Comparison of ENCODE assay signal across 8 mouse cellular contexts in the genomic region with DNA sequence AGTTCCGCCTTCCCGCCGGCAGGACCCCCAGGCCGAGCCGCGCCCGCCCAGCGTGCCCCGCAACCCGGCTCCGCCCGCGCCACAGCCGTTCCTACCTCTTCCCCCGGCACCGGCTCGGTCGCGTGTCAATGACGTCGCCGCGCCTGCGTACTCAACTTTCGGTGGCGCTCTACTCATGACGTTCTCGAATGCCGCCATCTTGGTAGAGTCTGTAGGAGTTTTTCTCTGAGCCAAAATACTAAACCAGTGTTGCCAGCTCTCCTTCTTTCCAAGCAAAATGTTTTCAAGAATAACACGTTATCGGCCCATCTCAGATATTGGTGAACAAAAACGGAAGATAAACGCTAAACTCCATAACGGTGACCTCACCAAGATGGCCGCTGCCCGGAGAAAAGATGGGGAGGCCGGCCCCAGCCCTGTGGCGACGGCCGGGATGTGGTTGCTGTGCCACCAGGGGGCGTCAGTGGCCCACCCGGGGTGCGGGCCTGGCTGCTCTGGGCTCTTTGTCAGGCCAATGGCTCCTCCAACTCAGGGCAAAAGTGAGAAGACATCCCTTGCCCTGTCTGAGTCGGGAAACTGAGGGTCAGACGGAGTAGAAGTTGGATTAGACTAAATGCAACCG. TPM values are rescaled to one million over a fixed set of nuclear protein-coding genes. Genes with fewer than 3 reads are reported as not detected.
A peak's percentile ranks its signal among the peaks of the same experiment; 100 is the strongest.
DNase-seq lines count a peak whose midpoint lies in the region; ATAC-seq and TF ChIP-seq lines count a peak whose summit lies in the region.

Gene Ccdc124, minus strand, starts transcription at position 572 of the 622 bp plus-strand sequence.

- dilution Hi-C loops in CH12.LX (cut with MboI; ENCODE audit: extremely low pct_ligation_motif_present, extremely low pct_unique_long_range_greater_than_20kb, low sequenced_read_pairs): no loop called here

- H3K4me2 ChIP-seq in CH12.LX (ENCODE audit: insufficient read depth, low read depth, poor library complexity, severe bottlenecking): peak within 1 kb of the TSS; percentile 52
- peak within 1 kb of the TSS; percentile 93 for H3K4me2 ChIP-seq in forebrain, embryonic 13.5 days
- peak within 1 kb of the TSS; percentile 98 for H3K4me2 ChIP-seq in liver, postnatal 0 days (ENCODE audit: low read depth, low read length)
- H3K4me2 ChIP-seq in neural tube, embryonic 14.5 days (ENCODE audit: low read depth, low read length): peak within 1 kb of the TSS; percentile 92

- peak; percentile 89 for ATAC-seq in forebrain, embryonic 13.5 days
- peak; percentile 94 for ATAC-seq in liver, postnatal 0 days
- ATAC-seq in neural tube, embryonic 14.5 days (ENCODE audit: low read depth): peak; percentile 87

- H3K9me3 ChIP-seq in CH12.LX (replicated peaks; ENCODE audit: low read length): no peaks in the 10 kb centered on the region
- H3K9me3 ChIP-seq in forebrain, embryonic 13.5 days (replicated peaks): no peaks in the 10 kb centered on the region
- H3K9me3 ChIP-seq in liver, postnatal 0 days (ENCODE audit: low read length): no peaks in the 10 kb centered on the region
- no peaks in the 10 kb centered on the region for H3K9me3 ChIP-seq in neural tube, embryonic 14.5 days (ENCODE audit: control insufficient read depth, low read length)

- peak; percentile 45 to 95 for TF ChIP-seq CTCF in CH12.LX (conservative IDR thresholded peaks at IDR 0.05 in 1 of 2, IDR thresholded peaks at IDR 0.05 in 1 of 2; ENCODE audit: low read depth in 2 of 2, low read length in 2 of 2)
- TF ChIP-seq CTCF in liver, postnatal 0 days (IDR thresholded peaks at IDR 0.05; ENCODE audit: low read depth): peak; percentile 99

- no peaks in the 10 kb centered on the region for H3K27me3 ChIP-seq in CH12.LX (replicated peaks)
- no peaks in the 10 kb centered on the region for H3K27me3 ChIP-seq in forebrain, embryonic 13.5 days
- H3K27me3 ChIP-seq in liver, postnatal 0 days (ENCODE audit: insufficient read depth, low read length): no peaks in the 10 kb centered on the region
- no peaks in the 10 kb centered on the region for H3K27me3 ChIP-seq in neural tube, embryonic 14.5 days (ENCODE audit: control insufficient read depth, insufficient read depth, low read length)

- H3K4me1 ChIP-seq in CH12.LX (ENCODE audit: control insufficient read depth in 1 of 2, insufficient read depth in 2 of 2): peaks cover 7 to 32% of the 10 kb centered on the region in 2 experiments
- H3K4me1 ChIP-seq in forebrain, embryonic 13.5 days: peaks cover 29% of the 10 kb centered on the region
- H3K4me1 ChIP-seq in liver, postnatal 0 days (ENCODE audit: insufficient read depth): peaks cover 16% of the 10 kb centered on the region
- H3K4me1 ChIP-seq in neural tube, embryonic 14.5 days (ENCODE audit: control insufficient read depth, insufficient read depth, low read length): peaks cover 10% of the 10 kb centered on the region

- peak within 1 kb of the TSS; percentile 74 to 80 (median 80) for H3K4me3 ChIP-seq in CH12.LX (replicated peaks in 1 of 3; ENCODE audit: low read depth in 2 of 3, low read length in 2 of 3, poor library complexity in 1 of 3)
- peak within 1 kb of the TSS; percentile 75 for H3K4me3 ChIP-seq in forebrain, embryonic 13.5 days
- H3K4me3 ChIP-seq in liver, postnatal 0 days (ENCODE audit: low read depth, low read length): peak within 1 kb of the TSS; percentile 62
- peak within 1 kb of the TSS; percentile 78 for H3K4me3 ChIP-seq in neural tube, embryonic 14.5 days (ENCODE audit: low read depth, low read length)

- peak; percentile 65 for TF ChIP-seq POLR2A in CH12.LX (IDR thresholded peaks at IDR 0.05; ENCODE audit: low read depth, low read length)

- no peak for TF ChIP-seq EP300 in CH12.LX (IDR thresholded peaks at IDR 0.05; ENCODE audit: low read length)
- peak; percentile 60; the same call in 1 of the 2 replicates for TF ChIP-seq EP300 in liver, postnatal 0 days (IDR thresholded peaks at IDR 0.05; ENCODE audit: low read depth)

- no peak within 1 kb of the TSS for H3K27ac ChIP-seq in CH12.LX (ENCODE audit: insufficient read depth, low read depth)
- H3K27ac ChIP-seq in forebrain, embryonic 13.5 days: peak within 1 kb of the TSS; percentile 84
- peak within 1 kb of the TSS; percentile 58 for H3K27ac ChIP-seq in liver, postnatal 0 days (ENCODE audit: low read depth)
- H3K27ac ChIP-seq in neural tube, embryonic 14.5 days (ENCODE audit: low read depth, low read length): peak within 1 kb of the TSS; percentile 87

- intact Hi-C loops in heart, postnatal 10 days (cut with DNase I): loop anchor here (1.0 kb wide), 2 partner anchors 20 to 24 kb away; partner anchors contain the start of gene Rpl18a

- TF ChIP-seq RAD21 in CH12.LX (IDR thresholded peaks at IDR 0.05; ENCODE audit: low read depth, low read length): peak; percentile 81

- WGBS in forebrain, embryonic 13.5 days: under 1% methylated on average over 46 of the region's 46 CpGs
- 2% methylated on average over 46 of the region's 46 CpGs for WGBS in large intestine, adult 2 months
- WGBS in liver, postnatal 0 days (ENCODE audit: insufficient replicate concordance): 2% methylated on average over 46 of the region's 46 CpGs
- WGBS in neural tube, embryonic 14.5 days: 1% methylated on average over 46 of the region's 46 CpGs

- in situ Hi-C loops in CH12.LX (cut with MboI; ENCODE audit: low pct_ligation_motif_present, low pct_unique_long_range_greater_than_20kb, low sequenced_read_pairs): no loop called here

- peak within 1 kb of the TSS; percentile 64 for H3K9ac ChIP-seq in CH12.LX (ENCODE audit: insufficient read depth, low read depth)
- H3K9ac ChIP-seq in forebrain, embryonic 13.5 days: peak within 1 kb of the TSS; percentile 83
- H3K9ac ChIP-seq in liver, postnatal 0 days (replicated peaks): peak within 1 kb of the TSS; percentile 73
- peak within 1 kb of the TSS; percentile 75 for H3K9ac ChIP-seq in neural tube, embryonic 14.5 days (replicated peaks; ENCODE audit: low read depth, low read length)

- no peaks in the 10 kb centered on the region for H3K79me2 ChIP-seq in CH12.LX (replicated peaks; ENCODE audit: control insufficient read depth, extremely low read depth, insufficient read depth, poor library complexity, severe bottlenecking)

- DNase-seq in CH12.LX (ENCODE audit: extremely low read depth): peak; percentile 92
- DNase-seq in c-Kit-positive CD71-positive TER-119-positive erythroid progenitor cells, embryonic 14.5 days (ENCODE audit: low spot score): peak; percentile 95
- peak; percentile 96 to 97 for DNase-seq in heart, postnatal 10 days
- DNase-seq in large intestine, adult 2 months (ENCODE audit: low read depth, low spot score): no peak
- DNase-seq in liver, postnatal 0 days: peak; percentile 97
- DNase-seq in testis, postnatal 10 days (ENCODE audit: low spot score): peak; percentile 98

- peaks cover 5 to 27% of the 10 kb centered on the region in 2 experiments for H3K36me3 ChIP-seq in CH12.LX (replicated peaks in 1 of 2; ENCODE audit: control insufficient read depth in 1 of 2, insufficient read depth in 1 of 2, low read length in 1 of 2)
- H3K36me3 ChIP-seq in forebrain, embryonic 13.5 days (ENCODE audit: poor library complexity, severe bottlenecking): peaks cover 2% of the 10 kb centered on the region; the same call in 1 of the 2 replicates
- no peaks in the 10 kb centered on the region; the same call in 1 of the 2 replicates for H3K36me3 ChIP-seq in liver, postnatal 0 days (replicated peaks; ENCODE audit: insufficient read depth, low read length)
- no peaks in the 10 kb centered on the region for H3K36me3 ChIP-seq in neural tube, embryonic 14.5 days (ENCODE audit: control insufficient read depth, insufficient read depth, low read length)

TF ChIP-seq in CH12.LX, 34 proteins besides CTCF, POLR2A, EP300 and RAD21 (continues in another document):
- TF ChIP-seq MAX (IDR thresholded peaks at IDR 0.05; ENCODE audit: low read length): peak; percentile 32; the same call in 1 of the 2 replicates
- peak; percentile 38 for TF ChIP-seq IRF4 (IDR thresholded peaks at IDR 0.05; ENCODE audit: low read depth, low read length)
- no peak; the same call in 1 of the 2 replicates for TF ChIP-seq MYC (IDR thresholded peaks at IDR 0.05; ENCODE audit: low read depth, low read length)
- TF ChIP-seq USF2 (conservative IDR thresholded peaks at IDR 0.05; ENCODE audit: low read depth, low read length): no peak
- peak; percentile 87 for TF ChIP-seq NRF1 (IDR thresholded peaks at IDR 0.05; ENCODE audit: low read depth, low read length)
- peak; percentile 98 for TF ChIP-seq RCOR1 (conservative IDR thresholded peaks at IDR 0.05; ENCODE audit: low read depth, low read length)
- no peak for TF ChIP-seq POLR2AphosphoS2 (IDR thresholded peaks at IDR 0.05; ENCODE audit: low read depth, low read length)
- no peak for TF ChIP-seq ZMIZ1 (IDR thresholded peaks at IDR 0.05; ENCODE audit: low read depth, low read length)
- no peak for TF ChIP-seq JUND (conservative IDR thresholded peaks at IDR 0.05; ENCODE audit: low read depth, low read length)
- no peak for TF ChIP-seq CHD2 (IDR thresholded peaks at IDR 0.05; ENCODE audit: low read length)
- TF ChIP-seq BHLHE40 (IDR thresholded peaks at IDR 0.05; ENCODE audit: low read depth, low read length): 0 out of 2 replicates have a peak, but pooled peaks have one; percentile 13
- peak; percentile 82 for TF ChIP-seq SIN3A (IDR thresholded peaks at IDR 0.05; ENCODE audit: low read length)
- TF ChIP-seq USF1 (IDR thresholded peaks at IDR 0.05; ENCODE audit: low read depth, low read length): no peak
- TF ChIP-seq PAX5 (IDR thresholded peaks at IDR 0.05; ENCODE audit: low read length): no peak
- no peak for TF ChIP-seq ZNF384 (IDR thresholded peaks at IDR 0.05; ENCODE audit: low read depth, low read length)
- peak; percentile 91 for TF ChIP-seq HCFC1 (IDR thresholded peaks at IDR 0.05; ENCODE audit: low read depth, low read length)
- TF ChIP-seq SMC3 (IDR thresholded peaks at IDR 0.05; ENCODE audit: low read depth, low read length): peak; percentile 84
- TF ChIP-seq E2F4 (IDR thresholded peaks at IDR 0.05; ENCODE audit: insufficient replicate concordance, low read depth, low read length): no peak
- TF ChIP-seq CHD1 (IDR thresholded peaks at IDR 0.05; ENCODE audit: low read depth, low read length): no peak
- TF ChIP-seq ZKSCAN1 (IDR thresholded peaks at IDR 0.05; ENCODE audit: borderline replicate concordance, low read depth, low read length): no peak
- TF ChIP-seq UBTF (IDR thresholded peaks at IDR 0.05; ENCODE audit: low read depth, low read length): 0 out of 2 replicates have a peak, but pooled peaks have one; percentile 41

RNA-seq across cellular contexts. Expression of gene Ccdc124, which starts in this region (rescaled TPM):
- total RNA-seq in CH12.LX (2012; rRNA removed) (58.7 and 62.9 TPM in 2 replicates), CH12.LX (2014; rRNA removed) (29.2 and 36.2 TPM in 2 replicates)
- polyA plus RNA-seq in CH12.LX (2012; ENCODE audit: insufficient read length, low read depth): 82.0 and 113 TPM in 2 replicates
- 169 and 179 TPM in 2 replicates for polyA plus RNA-seq in forebrain, embryonic 13.5 days (2015; fragmentation: Nextera tagmentation; extraction: Ambion mirVana)
- total RNA-seq in heart, postnatal 10 days (2021): 10 to 100 TPM; 40.9 to 41.1 TPM
- polyA plus RNA-seq in large intestine, adult 2 months (2012; rRNA removed): 45.3 and 50.8 TPM in 2 replicates
- 34.3 and 37.9 TPM in 2 replicates for polyA plus RNA-seq in liver, postnatal 0 days (2015; fragmentation: Nextera tagmentation; extraction: Ambion mirVana)
- polyA plus RNA-seq in neural tube, embryonic 14.5 days (2014; fragmentation: Nextera tagmentation; extraction: Ambion mirVana): 155 and 159 TPM in 2 replicates
